Mouse (Mus musculus) liver, embryonic 13.5 days (tissue): Measurements from ENCODE around the gene Zc3h12a. TPM values are rescaled to one million over a fixed set of nuclear protein-coding genes. Genes with fewer than 3 reads are reported as not detected.

Experiments used
- ATAC-seq: fragments of 200-750 bp; cut with Nextera tagmentation; 2 replicates; pipeline ENCODE4 v1.8.0; 2017; ENCODE audit warnings: low read depth, mild to moderate bottlenecking, moderate number of reproducible peaks, moderate library complexity
- DNase-seq: peaks from one replicate; pipeline ENCODE4 v3.0.0; 2022
- H3K27ac ChIP-seq: fragments of 300-500 bp; sonication (generic); 2 replicates; pipeline ENCODE4 v1.5.1; 2015; ENCODE audit warnings: moderate library complexity, mild to moderate bottlenecking, inconsistent platforms
- H3K27me3 ChIP-seq: fragments of 300-500 bp; sonication (generic); 2 replicates; pipeline ENCODE4 v1.6.1; 2015; ENCODE audit warnings: mild to moderate bottlenecking, inconsistent platforms
- H3K36me3 ChIP-seq: fragments of 300-500 bp; sonication (generic); 2 replicates; pipeline ENCODE4 v1.6.1; 2015; ENCODE audit warnings: mild to moderate bottlenecking, inconsistent platforms
- H3K4me1 ChIP-seq: fragments of 300-500 bp; sonication (generic); replicated peaks from 2 replicates; pipeline ENCODE4 v1.6.1; 2015; ENCODE audit warnings: inconsistent platforms
- H3K4me2 ChIP-seq: fragments of 300-500 bp; sonication (generic); 2 replicates; pipeline ENCODE4 v1.6.1; 2015; ENCODE audit warnings: inconsistent platforms, mild to moderate bottlenecking, moderate library complexity
- H3K4me3 ChIP-seq: fragments of 300-500 bp; sonication (generic); replicated peaks from 2 replicates; pipeline ENCODE4 v1.5.1; 2015; ENCODE audit warnings: mild to moderate bottlenecking, inconsistent platforms
- H3K9ac ChIP-seq: fragments of 300-500 bp; sonication (generic); 2 replicates; pipeline ENCODE4 v1.6.1; 2015; ENCODE audit warnings: mild to moderate bottlenecking, inconsistent platforms
- H3K9me3 ChIP-seq: fragments of 300-500 bp; sonication (generic); replicated peaks from 2 replicates; pipeline ENCODE4 v1.6.1; 2016; ENCODE audit warnings: inconsistent platforms
- WGBS: fragments of 180-500 bp; shearing (Covaris S2); methylation state at CpG from one replicate; pipeline ENCODE4 v1.1.7; 2015; ENCODE audit not compliant: insufficient replicate concordance; 5-methylcytosine and 5-hydroxymethylcytosine counted together
- polyA plus RNA-seq: library from polyadenylated mRNA; unstranded; fragments of >200 nt; fragmentation: Nextera tagmentation; extraction: Ambion mirVana; gene quantifications from 2 replicates; pipeline ENCODE4 v1.2.1, GENCODE M21; 2015

Zc3h12a gene
- 0.36 and 0.39 TPM in 2 replicates for polyA plus RNA-seq

GRCm38 (mm10) chr4:125127305-125128084, at the start of gene Zc3h12a:
Gene Zc3h12a (minus strand): TSS chr4:125127840.
- ATAC-seq: peak; percentile 91
- peak within 1 kb of the TSS; percentile 74 for H3K4me3 ChIP-seq
- H3K9ac ChIP-seq: peak within 1 kb of the TSS; percentile 70
- H3K9me3 ChIP-seq: no peaks in the 10 kb centered on the region
- H3K27ac ChIP-seq: peak within 1 kb of the TSS; percentile 68
- peaks cover 65% of the 10 kb centered on the region for H3K4me1 ChIP-seq
- H3K27me3 ChIP-seq: 0 out of 2 replicates have a peak, but pooled peaks cover 5% of the 10 kb centered on the region
- peak within 1 kb of the TSS; percentile 98 for H3K4me2 ChIP-seq
- no peaks in the 10 kb centered on the region for H3K36me3 ChIP-seq
- whole genome bisulfite sequencing: under 1% methylated on average over 62 of the region's 62 CpGs
- DNase-seq: peak; percentile 81

- no peak overlapping the region for H3K4me3 ChIP-seq
- DNase-seq: no peak
- no peaks in the 10 kb centered on the region for H3K36me3 ChIP-seq
- no peak overlapping the region for H3K4me2 ChIP-seq
- no peaks in the 10 kb centered on the region for H3K27me3 ChIP-seq
- no peak overlapping the region for H3K9ac ChIP-seq
- no peak overlapping the region for H3K27ac ChIP-seq
- ATAC-seq: no peak
- H3K9me3 ChIP-seq: no peaks in the 10 kb centered on the region
- peaks cover 4% of the 10 kb centered on the region; the same call in 1 of the 2 replicates for H3K4me1 ChIP-seq
- WGBS: 5% methylated on average over 13 of the region's 13 CpGs
Measured at GRCm38 (mm10) chr4:125176639-125177165, 49.1 kb upstream of the Zc3h12a start.

- H3K4me2 ChIP-seq: no peak overlapping the region
- ATAC-seq (no peak), DNase-seq (no peak)
- no peak overlapping the region for H3K27ac ChIP-seq
- H3K27me3 ChIP-seq: no peaks in the 10 kb centered on the region
- no peaks in the 10 kb centered on the region for H3K9me3 ChIP-seq
- no peak overlapping the region for H3K4me3 ChIP-seq
- H3K4me1 ChIP-seq: peaks cover 4% of the 10 kb centered on the region; the same call in 1 of the 2 replicates
- WGBS: 45% methylated on average over 5 of the region's 5 CpGs
- H3K9ac ChIP-seq: no peak overlapping the region
- no peaks in the 10 kb centered on the region for H3K36me3 ChIP-seq
Measured at GRCm38 (mm10) chr4:125176190-125176589, 48.5 kb upstream of the Zc3h12a start.

- DNase-seq: no peak
- H3K27me3 ChIP-seq: no peaks in the 10 kb centered on the region
- no peak overlapping the region for H3K27ac ChIP-seq
- H3K9me3 ChIP-seq: no peaks in the 10 kb centered on the region
- no peak for ATAC-seq
- no peak overlapping the region for H3K9ac ChIP-seq
- H3K4me3 ChIP-seq: no peak overlapping the region
- whole genome bisulfite sequencing: 50% methylated on average over 2 of the region's 2 CpGs
- H3K4me1 ChIP-seq: peaks cover 4% of the 10 kb centered on the region; the same call in 1 of the 2 replicates
- no peaks in the 10 kb centered on the region for H3K36me3 ChIP-seq
- H3K4me2 ChIP-seq: no peak overlapping the region
Measured at GRCm38 (mm10) chr4:125175591-125175990, 48.0 kb upstream of the Zc3h12a start.

GRCm38 (mm10) chr4:125174516-125175185, 47.0 kb upstream of the Zc3h12a start:
- 68% methylated on average over 5 of the region's 5 CpGs for WGBS
- ATAC-seq: no peak
- H3K27me3 ChIP-seq: no peaks in the 10 kb centered on the region
- no peaks in the 10 kb centered on the region for H3K36me3 ChIP-seq
- H3K9me3 ChIP-seq: no peaks in the 10 kb centered on the region
- H3K4me2 ChIP-seq: no peak overlapping the region
- no peak overlapping the region for H3K4me3 ChIP-seq
- no peak overlapping the region for H3K9ac ChIP-seq
- no peak overlapping the region for H3K27ac ChIP-seq
- no peak for DNase-seq
- H3K4me1 ChIP-seq: peaks cover 4% of the 10 kb centered on the region; the same call in 1 of the 2 replicates

GRCm38 (mm10) chr4:125173150-125173549, 45.5 kb upstream of the Zc3h12a start:
- H3K9ac ChIP-seq: no peak overlapping the region
- no peak overlapping the region for H3K4me3 ChIP-seq
- 68% methylated on average over 5 of the region's 5 CpGs for WGBS
- no peak overlapping the region for H3K4me2 ChIP-seq
- no peaks in the 10 kb centered on the region for H3K27me3 ChIP-seq
- DNase-seq: no peak
- no peaks in the 10 kb centered on the region for H3K36me3 ChIP-seq
- no peaks in the 10 kb centered on the region for H3K9me3 ChIP-seq
- H3K27ac ChIP-seq: no peak overlapping the region
- peaks cover 4% of the 10 kb centered on the region; the same call in 1 of the 2 replicates for H3K4me1 ChIP-seq
- ATAC-seq: no peak

GRCm38 (mm10) chr4:125172736-125173135, 45.1 kb upstream of the Zc3h12a start:
- 73% methylated on average over 13 of the region's 13 CpGs for WGBS
- no peak for DNase-seq
- no peaks in the 10 kb centered on the region for H3K36me3 ChIP-seq
- no peaks in the 10 kb centered on the region for H3K9me3 ChIP-seq
- H3K4me1 ChIP-seq: peaks cover 4% of the 10 kb centered on the region; the same call in 1 of the 2 replicates
- no peak for ATAC-seq
- H3K4me2 ChIP-seq: no peak overlapping the region
- H3K27ac ChIP-seq: no peak overlapping the region
- no peaks in the 10 kb centered on the region for H3K27me3 ChIP-seq
- H3K9ac ChIP-seq: no peak overlapping the region
- no peak overlapping the region for H3K4me3 ChIP-seq

GRCm38 (mm10) chr4:125167723-125168122, 40.1 kb upstream of the Zc3h12a start:
- Histone ChIP-seq H3K9me3 (no peaks in the 10 kb centered on the region), H3K27me3 (no peaks in the 10 kb centered on the region), H3K27ac (no peak overlapping the region), H3K4me2 (no peak overlapping the region), H3K36me3 (no peaks in the 10 kb centered on the region), H3K4me3 (no peak overlapping the region), H3K4me1 (no peaks in the 10 kb centered on the region), H3K9ac (no peak overlapping the region)
- DNase-seq: no peak
- 44% methylated on average over 1 of the region's 1 CpGs for WGBS
- no peak for ATAC-seq

GRCm38 (mm10) chr4:125164861-125165260, 37.2 kb upstream of the Zc3h12a start:
- Histone ChIP-seq H3K36me3 (no peaks in the 10 kb centered on the region), H3K9me3 (no peaks in the 10 kb centered on the region), H3K27ac (no peak overlapping the region), H3K4me3 (no peak overlapping the region), H3K27me3 (peaks cover 5% of the 10 kb centered on the region; the same call in 1 of the 2 replicates), H3K4me2 (no peak overlapping the region), H3K4me1 (no peaks in the 10 kb centered on the region), H3K9ac (no peak overlapping the region)
- WGBS: 67% methylated on average over 6 of the region's 6 CpGs
- no peak for ATAC-seq
- no peak for DNase-seq

GRCm38 (mm10) chr4:125162701-125163100, 35.1 kb upstream of the Zc3h12a start:
- ATAC-seq (no peak), DNase-seq (no peak)
- H3K4me2 ChIP-seq: no peak overlapping the region
- no peaks in the 10 kb centered on the region for H3K9me3 ChIP-seq
- no peak overlapping the region for H3K4me3 ChIP-seq
- no peaks in the 10 kb centered on the region for H3K4me1 ChIP-seq
- H3K27me3 ChIP-seq: peaks cover 5% of the 10 kb centered on the region; the same call in 1 of the 2 replicates
- 51% methylated on average over 7 of the region's 7 CpGs for WGBS
- no peak overlapping the region for H3K27ac ChIP-seq
- H3K9ac ChIP-seq: no peak overlapping the region
- no peaks in the 10 kb centered on the region for H3K36me3 ChIP-seq

GRCm38 (mm10) chr4:125161392-125161791, 33.8 kb upstream of the Zc3h12a start:
- Histone ChIP-seq H3K27me3 (peaks cover 5% of the 10 kb centered on the region; the same call in 1 of the 2 replicates), H3K9me3 (no peaks in the 10 kb centered on the region), H3K27ac (no peak overlapping the region), H3K4me2 (no peak overlapping the region), H3K36me3 (no peaks in the 10 kb centered on the region), H3K4me3 (no peak overlapping the region), H3K4me1 (no peaks in the 10 kb centered on the region), H3K9ac (no peak overlapping the region)
- WGBS: 61% methylated on average over 8 of the region's 8 CpGs
- ATAC-seq (no peak), DNase-seq (no peak)
